Mouse (Mus musculus) MEL (cell line): Measurements from ENCODE around the gene Plekhg2.

ENCODE experiments used
- CHD2 ChIP-seq: IDR thresholded peaks from 2 replicates; pipeline ENCODE4 v1.6.1; 2011; ENCODE audit warnings: low read length, improper control_type of control experiment
- CTCF ChIP-seq, 3 experiments: IDR thresholded peaks in 2 of 3; conservative IDR thresholded peaks in 1 of 3; 2 replicates each; pipeline ENCODE4 v1.5.1; 2011 to 2012; ENCODE audit warnings: low read length in 3 of 3, low read depth in 2 of 3, mild to moderate bottlenecking in 2 of 3, improper control_type of control experiment in 1 of 3, inconsistent platforms in 1 of 3, mixed read lengths in 1 of 3, moderate library complexity in 1 of 3; ENCODE audit not compliant: control insufficient read depth in 1 of 3, insufficient read depth in 1 of 3, poor library complexity in 1 of 3, severe bottlenecking in 1 of 3
- HCFC1 ChIP-seq: IDR thresholded peaks from 2 replicates; pipeline ENCODE4 v1.6.1; 2012; ENCODE audit warnings: low read depth, mild to moderate bottlenecking, inconsistent platforms, low read length, improper control_type of control experiment, moderate library complexity
- MAFK ChIP-seq: IDR thresholded peaks from 2 replicates; pipeline ENCODE4 v1.6.1; 2011; ENCODE audit warnings: low read depth, mild to moderate bottlenecking, low read length, improper control_type of control experiment, borderline replicate concordance
- NRF1 ChIP-seq: IDR thresholded peaks from 2 replicates; pipeline ENCODE4 v1.6.1; 2014; ENCODE audit warnings: low read depth, mild to moderate bottlenecking, inconsistent platforms, low read length, improper control_type of control experiment, moderate library complexity; ENCODE audit not compliant: poor library complexity, insufficient read depth, severe bottlenecking
- POLR2A ChIP-seq, 2 experiments: IDR thresholded peaks; 2 replicates each; pipeline ENCODE4 v1.6.1; 2011 to 2012; ENCODE audit warnings: low read length in 2 of 2, mild to moderate bottlenecking in 2 of 2, control low read depth in 1 of 2, improper control_type of control experiment in 1 of 2, low read depth in 1 of 2, moderate library complexity in 1 of 2; ENCODE audit not compliant: control insufficient read depth in 1 of 2, insufficient read depth in 1 of 2, poor library complexity in 1 of 2
- POLR2AphosphoS2 ChIP-seq: IDR thresholded peaks from 2 replicates; pipeline ENCODE4 v1.6.1; 2011; ENCODE audit warnings: low read length, improper control_type of control experiment
- POLR2AphosphoS5 ChIP-seq: IDR thresholded peaks from 2 replicates; pipeline ENCODE4 v1.6.1; 2012; ENCODE audit warnings: low read depth, borderline replicate concordance, mild to moderate bottlenecking, inconsistent platforms, low read length, moderate library complexity, mixed read lengths
- RCOR1 ChIP-seq: IDR thresholded peaks from 2 replicates; pipeline ENCODE4 v1.6.1; 2012; ENCODE audit warnings: low read depth, mild to moderate bottlenecking, inconsistent platforms, low read length, improper control_type of control experiment
- USF1 ChIP-seq: IDR thresholded peaks from 2 replicates; pipeline ENCODE4 v1.6.1; 2014; ENCODE audit warnings: low read depth, mild to moderate bottlenecking, inconsistent platforms, low read length, improper control_type of control experiment, moderate library complexity
- USF2 ChIP-seq, 2 experiments: IDR thresholded peaks; 2 replicates each; pipeline ENCODE4 v1.6.1; 2011 to 2012; ENCODE audit warnings: improper control_type of control experiment in 2 of 2, low read length in 2 of 2, borderline replicate concordance in 1 of 2, inconsistent platforms in 1 of 2, low read depth in 1 of 2, mild to moderate bottlenecking in 1 of 2; ENCODE audit not compliant: insufficient read depth in 1 of 2

DNA sequence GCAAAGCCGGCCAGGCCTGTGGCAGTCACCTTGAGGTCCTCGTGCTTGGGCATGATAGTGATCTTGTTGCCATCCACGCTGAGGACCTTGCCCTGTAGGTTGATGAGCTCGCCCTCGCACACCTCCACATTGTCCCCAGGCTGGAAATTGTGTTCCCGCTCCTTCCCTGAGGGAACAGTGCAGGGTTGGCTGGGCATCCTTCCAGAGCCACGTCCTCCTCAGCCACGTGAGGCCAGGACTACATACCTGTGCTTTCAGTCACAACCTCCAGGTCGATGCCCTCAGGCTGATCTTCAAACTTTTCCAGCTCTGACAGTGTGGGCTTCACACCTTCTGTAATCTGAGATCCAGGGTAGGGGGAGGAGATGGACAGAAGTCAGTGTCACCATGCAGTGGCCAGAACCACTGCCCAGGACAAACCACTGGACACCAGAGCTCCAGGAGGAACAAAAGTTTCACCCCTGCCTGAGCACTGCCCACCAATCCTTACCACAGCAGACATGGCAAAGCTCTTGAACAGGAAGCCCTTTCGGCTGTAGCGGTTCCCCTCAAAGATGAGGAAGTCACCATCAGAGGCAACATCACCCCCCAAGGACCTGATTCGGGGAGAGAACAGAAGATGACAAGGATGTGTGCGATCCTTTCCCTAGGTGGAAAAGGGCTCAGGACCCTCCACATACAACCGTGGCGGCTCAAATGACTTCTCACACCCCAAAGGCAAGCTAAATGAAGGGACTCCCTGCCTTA is 50.3 kb downstream of the Plekhg2 start:
- TF ChIP-seq POLR2AphosphoS5 (no peak), POLR2AphosphoS2 (no peak), USF2 (IDR thresholded peaks at IDR 0.05; ENCODE audit: borderline replicate concordance in 1 of 2, insufficient read depth in 1 of 2, low read depth in 1 of 2, low read length in 2 of 2) (no peak), CHD2 (no peak), MAFK (no peak), CTCF (IDR thresholded peaks at IDR 0.05 in 2 of 3, conservative IDR thresholded peaks at IDR 0.05 in 1 of 3; ENCODE audit: control insufficient read depth in 1 of 3, insufficient read depth in 1 of 3, low read depth in 2 of 3, low read length in 3 of 3, poor library complexity in 1 of 3, severe bottlenecking in 1 of 3) (no peak), USF1 (no peak), POLR2A (IDR thresholded peaks at IDR 0.05; ENCODE audit: control insufficient read depth in 1 of 2, insufficient read depth in 1 of 2, low read depth in 1 of 2, low read length in 2 of 2, poor library complexity in 1 of 2) (no peak), RCOR1 (no peak), NRF1 (no peak), HCFC1 (no peak)
